Mouse (Mus musculus) adrenal gland, postnatal 36 days (tissue): ENCODE measurements around the gene Chic2. TPM values are rescaled to one million over a fixed set of nuclear protein-coding genes. Genes with fewer than 3 reads are reported as not detected.

Experiments
- DNase-seq, 2 experiments: peaks; one replicate each; pipeline ENCODE4 v3.0.0; 2021; ENCODE audit warnings: mixed read lengths in 1 of 2
- total RNA-seq, 2 experiments: library from RNA; stranded (reverse); gene quantifications; 2 replicates each; pipeline ENCODE4 v1.2.3; 2021

The Chic2 gene
- total RNA-seq, 2 experiments from 2014 or later, result 29.3 to 35.6 TPM

DNA sequence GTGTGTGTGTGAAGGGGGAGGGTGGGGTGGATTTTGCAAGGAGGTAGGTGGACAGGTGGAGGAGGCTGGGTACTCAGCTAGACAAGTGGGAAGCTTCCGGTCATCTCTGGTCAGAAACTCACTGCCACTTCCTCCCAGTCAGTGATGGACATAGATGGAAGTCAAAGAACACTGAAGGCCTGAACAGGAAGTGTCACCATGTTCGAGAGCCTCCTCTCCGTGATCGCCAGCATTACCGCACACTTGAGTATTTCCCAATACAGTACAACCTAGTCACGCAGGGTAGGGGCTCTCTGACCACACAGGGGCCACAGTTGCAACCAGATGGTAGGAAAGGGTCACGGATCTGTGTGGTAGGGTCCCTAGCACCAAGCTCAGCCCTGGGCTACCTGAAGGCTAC lies 69.1 kb downstream of the Chic2 start:
- no peak for DNase-seq

DNA sequence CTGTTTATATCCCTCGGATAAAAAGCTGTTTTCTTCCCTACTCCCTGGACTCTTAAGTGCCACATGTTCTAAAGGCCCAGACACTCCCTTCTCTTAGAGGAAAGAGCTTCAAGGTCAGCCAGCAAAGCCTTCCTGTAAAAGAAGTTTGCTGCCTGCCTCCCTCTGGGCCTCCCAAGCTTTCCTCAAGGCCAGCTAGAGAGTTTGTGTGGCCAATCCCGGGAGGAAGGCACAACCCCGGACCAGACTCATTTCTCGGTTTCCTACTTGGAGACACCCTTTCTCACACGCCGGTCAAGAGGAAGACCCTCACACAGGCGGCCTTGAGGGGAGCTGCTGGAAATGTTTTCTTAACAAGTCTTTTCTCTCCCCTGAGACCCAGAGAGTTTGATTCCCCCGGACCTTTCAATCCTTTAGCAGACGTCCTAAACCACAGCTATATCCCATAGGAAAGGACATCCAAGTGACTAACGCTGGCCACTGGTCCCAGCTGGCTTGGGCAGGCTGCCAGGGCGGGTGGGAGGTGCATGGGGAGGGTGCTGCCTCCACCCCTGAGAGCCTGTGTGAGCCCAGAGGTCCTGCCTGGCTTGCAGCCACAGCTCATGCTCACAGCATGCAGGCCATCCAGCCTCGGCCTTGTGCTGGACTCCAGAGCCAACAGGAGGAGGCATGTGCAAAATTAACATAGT lies 69.7 kb downstream of the Chic2 start:
- peak; percentile 94 to 96 for DNase-seq

DNA sequence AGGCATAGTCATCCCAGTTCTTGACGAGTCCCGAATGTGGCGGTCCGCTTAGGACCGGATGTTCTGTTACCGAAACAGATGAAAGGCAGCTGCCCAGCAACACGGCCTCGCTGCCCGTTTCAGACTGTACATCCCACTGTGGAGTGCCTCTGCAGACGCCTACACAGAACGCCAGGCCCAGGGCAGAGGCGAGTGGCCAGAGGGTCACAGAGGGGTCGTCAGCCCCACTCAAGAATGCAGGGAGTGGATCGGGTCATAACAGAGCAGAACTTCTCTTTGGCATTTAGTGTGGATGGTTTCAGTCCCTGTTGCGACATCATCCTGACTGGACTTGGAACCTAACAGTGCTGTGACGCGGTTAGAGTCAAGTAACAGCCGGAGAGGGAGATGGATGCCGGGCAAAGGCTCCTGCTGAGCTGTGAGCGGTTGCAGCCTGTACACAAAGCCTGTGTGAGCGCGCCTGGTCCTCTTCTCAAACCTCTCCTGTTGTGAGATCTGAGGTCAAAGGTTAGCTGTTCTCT lies 70.5 kb downstream of the Chic2 start:
- peak; percentile 39 to 46 for DNase-seq

DNA sequence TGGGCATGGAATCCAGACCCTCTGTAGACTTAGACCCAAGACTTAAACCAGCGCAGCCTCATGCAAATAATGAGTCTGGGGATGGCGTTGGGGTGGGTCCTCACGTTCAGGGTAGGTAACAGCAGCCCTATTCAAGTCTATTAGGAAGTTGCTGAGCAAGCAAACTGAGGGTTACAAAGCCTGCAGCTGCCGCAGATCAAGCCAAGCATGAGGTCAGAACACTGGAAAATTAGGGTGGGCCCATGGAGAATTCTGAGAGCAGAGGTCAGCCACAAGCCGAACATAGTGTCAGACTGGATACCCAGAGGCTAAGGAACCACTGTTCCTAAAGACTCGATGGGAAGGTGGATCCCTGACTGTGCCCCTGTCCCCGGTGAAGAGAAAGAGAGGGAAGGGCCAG lies 73.2 kb downstream of the Chic2 start:
- DNase-seq, result no peak

DNA sequence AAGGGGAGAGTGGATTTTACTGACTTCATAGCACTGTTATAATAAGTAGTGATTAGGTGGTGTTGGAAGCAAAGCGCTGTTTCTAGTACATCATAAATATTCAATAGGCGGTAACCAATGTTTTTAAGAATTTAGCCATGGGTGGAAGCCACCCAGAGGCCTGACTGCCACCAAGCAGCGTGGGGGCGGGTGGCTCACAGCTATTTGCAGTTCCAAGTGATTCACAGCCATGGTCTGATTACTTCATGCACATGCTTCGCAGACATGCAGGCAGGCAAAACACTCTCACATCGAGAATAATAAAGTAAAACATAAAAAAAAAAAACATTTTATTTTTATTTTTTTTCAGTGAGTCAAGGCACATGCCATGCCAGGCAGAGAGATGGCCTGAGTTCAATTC lies 75.2 kb downstream of the Chic2 start:
- DNase-seq, result no peak

DNA sequence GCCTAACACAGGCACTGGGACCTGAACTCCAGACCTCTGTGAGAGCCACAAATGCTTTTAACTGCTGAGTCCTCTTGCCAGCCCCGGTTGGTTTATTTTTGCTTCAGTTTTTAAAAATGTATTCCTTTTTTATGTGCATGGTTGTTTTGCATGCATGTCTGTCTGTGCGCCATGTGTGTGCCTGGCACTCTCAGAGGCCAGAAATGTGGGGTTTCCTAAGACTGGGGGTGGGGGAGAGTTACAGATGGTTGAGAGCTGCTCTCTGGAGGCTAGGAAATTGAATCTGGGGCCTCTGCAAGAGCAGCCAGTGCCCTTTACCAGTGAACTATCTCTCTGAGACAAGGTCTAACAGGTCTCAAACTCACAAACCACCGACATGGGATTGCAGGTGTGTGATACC lies 76.7 kb downstream of the Chic2 start:
- DNase-seq, result no peak

DNA sequence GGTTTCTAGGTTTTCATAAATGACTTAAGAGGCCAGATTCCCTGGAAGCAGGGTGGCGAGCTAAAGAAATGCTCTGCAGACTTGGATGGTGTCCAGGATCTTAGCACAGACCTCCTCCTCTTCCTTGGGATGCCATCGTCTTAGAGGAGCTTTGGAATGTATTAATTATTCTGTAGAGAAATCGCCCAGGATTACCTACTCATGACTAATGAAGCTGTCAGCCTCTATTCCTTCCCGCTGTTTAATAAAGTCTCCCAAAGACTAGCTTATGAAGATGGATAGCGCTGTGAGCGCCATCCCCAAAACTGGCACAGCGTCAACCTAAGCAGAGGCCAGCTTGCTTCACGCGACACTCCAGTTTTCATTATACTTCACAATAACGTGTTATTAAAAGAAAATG lies 77.7 kb downstream of the Chic2 start:
- no peak for DNase-seq

DNA sequence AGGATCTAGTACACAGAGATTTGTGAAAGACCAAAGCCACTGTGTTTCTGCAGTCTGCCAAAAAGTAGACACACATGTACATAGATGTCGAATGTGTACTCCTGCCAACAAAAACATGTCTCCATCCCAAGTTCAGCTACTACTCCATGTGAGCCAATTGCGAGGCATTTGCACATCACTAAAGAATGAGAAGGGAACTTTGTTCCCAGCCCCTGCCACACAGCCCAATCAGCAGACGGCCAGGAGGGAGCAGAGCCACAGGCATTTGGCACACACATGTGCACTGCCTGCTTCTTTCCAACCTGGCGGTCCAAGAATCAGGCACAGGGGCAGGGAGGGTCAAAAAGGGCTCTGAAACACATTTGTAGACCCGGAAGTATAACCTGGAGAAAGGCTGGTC lies 81.8 kb downstream of the Chic2 start:
- no peak for DNase-seq

DNA sequence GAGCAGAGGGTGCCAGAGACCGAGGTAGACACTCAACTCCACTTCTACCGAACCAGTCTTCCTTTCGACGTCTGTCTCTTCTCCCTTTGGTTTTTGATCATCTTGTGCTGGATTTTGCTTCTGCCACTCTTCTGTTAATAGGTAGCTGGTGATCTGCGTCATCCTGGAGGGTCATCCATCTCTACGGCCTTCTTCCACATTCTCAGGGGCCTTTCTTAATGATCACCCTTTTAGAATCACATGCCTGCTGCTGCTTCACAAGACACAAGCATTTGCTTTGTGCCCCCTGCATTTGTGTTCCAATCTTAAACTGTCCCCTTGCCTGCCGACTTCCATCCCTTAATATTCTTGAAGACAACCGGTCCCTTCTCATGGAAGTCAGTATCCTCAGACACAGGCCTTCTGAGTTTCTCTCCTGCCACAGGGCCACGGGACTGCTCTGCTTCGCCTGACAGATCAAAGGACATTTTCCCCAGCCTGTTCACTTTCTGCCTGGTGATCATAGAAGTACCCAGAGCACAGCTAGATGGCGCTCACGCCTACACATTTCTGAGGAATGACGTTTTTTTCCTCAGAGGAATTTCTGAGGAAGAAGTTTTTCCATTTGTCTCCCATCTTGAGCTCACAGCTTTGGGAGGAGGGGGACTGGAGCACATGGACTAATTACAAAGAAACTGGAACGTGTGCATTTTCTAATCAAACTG lies 83.6 kb downstream of the Chic2 start:
- DNase-seq, result peak; percentile 59 to 76

DNA sequence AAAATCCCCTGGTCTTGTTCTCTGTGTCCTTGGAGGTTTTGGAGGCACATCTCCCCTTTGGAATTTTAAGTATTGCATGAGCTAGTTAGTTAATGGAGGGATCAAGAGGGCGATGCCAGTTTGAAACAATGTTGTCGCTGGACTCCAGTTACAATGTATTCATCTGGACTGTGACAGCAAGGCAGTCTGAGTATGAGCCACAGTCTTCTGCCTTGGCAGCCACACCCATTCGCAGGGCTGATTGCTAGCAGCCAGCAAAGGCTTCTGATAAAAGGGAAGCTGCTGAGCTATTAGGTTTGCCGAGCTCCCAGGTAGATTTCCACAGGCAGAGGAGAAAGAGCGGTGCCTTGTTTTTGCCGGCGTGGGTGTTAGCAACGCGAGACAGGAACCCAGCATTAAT lies 84.3 kb downstream of the Chic2 start:
- no peak for DNase-seq

DNA sequence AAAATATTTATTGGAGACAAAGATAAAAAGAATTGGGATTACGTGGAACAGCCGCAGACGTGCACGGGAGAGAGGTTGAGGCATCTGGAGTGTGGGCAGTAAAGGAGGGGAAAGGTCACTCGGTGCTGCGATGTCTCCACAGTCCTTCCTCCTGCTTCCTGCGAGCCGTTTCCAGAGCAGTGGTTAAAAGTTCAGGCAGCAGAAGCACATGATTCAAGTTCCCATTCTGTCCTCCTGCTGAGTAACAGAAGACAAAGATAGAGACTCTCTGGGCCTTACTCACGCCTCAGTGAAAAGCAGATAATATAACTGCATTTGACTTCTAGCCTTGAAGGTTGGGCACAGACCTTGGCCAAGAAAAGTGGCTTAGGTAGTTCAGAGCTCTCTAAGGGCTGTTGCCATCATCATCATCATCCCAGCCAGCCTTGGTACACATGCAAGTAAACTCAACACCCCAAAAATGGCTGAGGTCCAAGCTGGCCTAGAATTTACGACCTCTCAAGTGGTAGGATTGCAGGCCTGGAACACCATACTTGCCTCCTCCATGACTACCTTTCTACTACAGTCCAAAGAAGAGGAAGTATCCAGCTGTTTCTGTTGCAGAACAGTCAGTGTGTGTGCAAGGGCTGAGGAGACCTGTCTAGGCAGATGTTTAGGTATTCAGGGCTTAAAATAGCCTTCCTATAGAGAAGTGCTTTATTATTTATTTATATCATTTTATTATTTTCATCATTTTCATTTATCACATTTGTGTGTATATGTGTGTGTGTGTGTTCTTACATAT lies 87.1 kb downstream of the Chic2 start:
- DNase-seq, result no peak

DNA sequence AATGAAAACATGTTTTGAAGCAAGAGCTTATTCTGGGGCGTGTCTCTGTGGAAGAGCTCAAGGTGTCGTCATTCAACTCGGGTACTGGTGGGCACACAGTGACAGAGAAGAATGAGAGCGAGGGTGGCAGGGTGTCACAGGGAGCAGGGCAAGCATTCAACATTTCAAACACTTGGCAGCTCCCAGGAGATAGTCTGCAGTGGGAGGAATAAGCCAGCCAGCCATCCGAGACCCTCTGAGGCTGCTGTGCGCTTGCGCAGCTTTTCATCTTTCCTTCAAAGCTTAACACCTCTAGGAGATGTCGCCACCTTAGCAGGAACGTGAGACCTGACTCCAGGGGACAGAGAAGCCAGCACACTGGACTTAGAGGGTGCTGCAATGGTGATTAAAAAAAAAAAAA lies 88.2 kb downstream of the Chic2 start:
- DNase-seq, result no peak

DNA sequence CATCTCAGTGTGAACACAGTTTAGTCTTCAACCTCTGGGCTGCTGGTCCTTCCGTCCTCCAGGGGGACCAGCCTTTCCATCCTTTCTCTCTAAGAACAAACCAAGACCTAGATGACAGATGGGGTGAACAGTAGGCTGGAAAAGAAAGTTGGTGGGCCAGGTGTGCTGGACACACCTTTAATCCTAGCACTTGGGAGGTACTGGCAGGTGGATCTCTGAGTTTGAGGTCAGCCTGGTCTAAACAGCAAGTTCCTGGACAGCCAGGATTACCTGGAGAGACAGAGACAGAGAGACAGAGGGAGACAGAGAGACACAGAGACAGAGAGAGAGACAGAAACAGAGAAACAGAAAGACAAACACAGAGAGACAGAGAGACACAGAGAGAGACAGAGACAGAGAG lies 89.0 kb downstream of the Chic2 start:
- DNase-seq, result no peak

DNA sequence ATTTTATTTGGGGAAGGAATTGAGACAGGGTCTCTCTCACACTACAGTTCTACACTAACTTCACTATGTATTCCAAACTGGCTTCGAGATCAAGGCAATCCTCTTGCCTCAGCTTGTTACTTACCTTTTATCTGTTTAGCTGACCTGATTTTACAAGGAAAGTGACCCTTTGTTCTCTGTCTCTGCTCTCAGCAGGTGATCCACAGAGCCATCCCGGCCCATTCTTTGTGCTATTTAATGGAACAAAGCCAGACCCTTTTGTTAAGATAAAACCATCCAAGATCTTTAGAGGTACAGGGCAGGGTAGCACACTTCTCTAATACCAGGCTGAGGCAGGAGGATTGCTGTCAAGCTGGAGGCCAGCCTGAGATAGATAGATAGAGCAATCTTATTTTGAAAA lies 91.6 kb downstream of the Chic2 start:
- DNase-seq, result no peak

DNA sequence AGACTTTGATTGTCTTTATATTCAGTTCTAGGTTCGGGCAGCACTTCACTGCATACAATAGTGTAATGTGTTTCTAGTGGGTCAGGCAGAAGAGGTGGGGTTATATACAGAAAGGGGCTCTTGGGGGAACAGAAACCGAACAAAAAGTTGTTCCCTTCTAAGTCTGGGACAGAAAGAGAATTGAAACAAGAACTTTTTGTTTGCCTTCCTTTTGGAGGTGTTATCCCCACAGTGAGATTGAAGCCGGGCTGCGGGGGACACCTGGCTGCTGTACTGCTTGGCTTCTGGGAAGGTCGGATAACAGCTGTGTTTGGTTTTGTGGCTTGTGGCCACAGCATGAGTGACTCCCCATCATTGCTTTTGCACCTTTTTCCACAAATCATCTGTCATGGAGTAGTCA lies 93.2 kb downstream of the Chic2 start:
- no peak for DNase-seq

DNA sequence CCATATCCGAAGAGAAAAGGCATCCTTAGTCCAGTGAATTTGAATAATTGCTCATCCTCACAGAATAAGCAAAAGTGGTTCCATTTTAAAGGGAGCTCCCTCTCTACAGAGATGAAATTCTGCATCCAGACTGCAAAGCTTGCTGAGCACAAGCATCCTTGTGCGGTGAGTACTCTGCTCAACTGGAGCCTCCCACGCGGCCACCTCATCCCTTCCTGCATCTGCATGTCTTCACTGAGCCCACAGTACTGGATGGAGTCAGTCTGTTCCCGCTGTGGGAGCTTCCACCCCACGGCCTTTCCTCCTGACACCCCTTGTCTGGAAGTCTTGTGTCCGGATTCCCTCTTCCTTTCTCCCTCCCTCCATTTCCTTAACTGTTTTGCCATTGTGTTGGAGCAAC lies 95.3 kb downstream of the Chic2 start:
- DNase-seq, result no peak

DNA sequence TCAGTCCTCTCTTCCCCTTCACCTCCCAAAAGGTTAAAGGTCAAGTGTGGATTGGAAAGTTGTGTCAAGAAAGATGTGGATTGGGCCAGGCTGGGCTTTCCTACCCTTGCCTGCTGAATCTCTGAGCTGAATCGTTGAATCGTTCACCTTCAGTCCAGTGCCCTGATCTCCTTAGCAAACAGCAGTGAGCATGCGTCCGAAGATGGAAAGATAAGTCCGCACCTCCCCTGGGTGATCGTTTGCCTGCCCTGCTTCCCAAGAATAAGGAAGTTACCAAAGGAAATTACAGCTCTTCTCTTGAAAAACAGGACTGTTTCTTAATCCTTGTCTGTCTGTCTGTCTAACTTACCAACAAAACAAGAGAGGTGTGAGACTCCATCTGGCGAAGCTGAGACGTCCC lies 96.1 kb downstream of the Chic2 start:
- DNase-seq, result no peak

Other genes with a start within 250 kb of the Chic2 start
- not detected for gene Gsx2, start 30.8 kb upstream of the Chic2 start, total RNA-seq
- 10 to 100 TPM; 33.4 to 48.2 TPM for gene Pdgfra, start 107.5 kb upstream of the Chic2 start, total RNA-seq